Mouse (Mus musculus): ENCODE data around the gene Tnfrsf26.

GRCm38 (mm10) chr7:143624561-143624960 lies 4.0 kb downstream of the Tnfrsf26 start:
- no peak for TF ChIP-seq CTCF (IDR thresholded peaks at IDR 0.05; ENCODE audit: control insufficient read depth, insufficient read depth, insufficient replicate concordance, low read depth, low read length)
- no peak for TF ChIP-seq POLR2A (IDR thresholded peaks at IDR 0.05; ENCODE audit: control insufficient read depth, low read depth, low read length)
